Mouse (Mus musculus) gastrocnemius, postnatal 36 days (tissue): ENCODE measurements at regions not wholly inside any gene's neighbourhood (a gene's known extent, or its start where the extent isn't known, plus 50 kb on each side); places are given as distances from the start of the nearest gene placed in this dataset.

Experiments used
- DNase-seq, 2 experiments: peaks; one replicate each; pipeline ENCODE4 v3.0.0; 2022
- intact Hi-C: fragments of 180-260 bp; cut with DNase I; formaldehyde crosslinking; loops from one replicate; pipeline ENCODE4 v1.15.1; 2025

- intact Hi-C loops = loop anchor here (2.0 kb wide), 1 partner anchor 331 kb away; no protein-coding TSS in a partner anchor
- no peak for DNase-seq
Observed at GRCm38 (mm10) chr7:89088141-89088540, 315.9 kb downstream of the Tmem135 start.

DNA sequence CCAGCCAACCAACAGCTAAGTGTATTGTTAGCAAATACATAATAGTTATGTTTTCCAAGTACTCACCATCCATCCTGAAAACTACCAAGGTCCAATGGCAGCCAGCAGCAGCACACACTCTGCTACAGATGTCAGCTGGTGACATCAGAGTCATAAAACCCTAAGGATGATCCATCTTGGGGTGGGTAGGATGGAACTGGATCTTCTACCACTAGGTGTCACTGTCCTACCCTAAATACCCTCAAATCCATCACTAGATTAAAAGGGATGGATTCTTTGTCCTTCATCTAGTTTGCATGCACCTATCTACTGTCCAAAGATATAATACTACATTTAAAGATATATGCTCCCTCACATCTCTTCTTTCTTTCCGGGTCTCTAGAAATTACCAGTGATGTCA lies 317.7 kb downstream of the Tmem135 start:
- DNase-seq = no peak
- intact Hi-C loops = no loop called here

- intact Hi-C loops = no loop called here
- DNase-seq = no peak
Observed at GRCm38 (mm10) chr7:89073939-89074690, 329.9 kb downstream of the Tmem135 start.

- DNase-seq = no peak
- intact Hi-C loops = no loop called here
Observed at GRCm38 (mm10) chr7:89070030-89070429, 334.0 kb downstream of the Tmem135 start.

- intact Hi-C loops = no loop called here
- DNase-seq = no peak
Observed at GRCm38 (mm10) chr7:89064462-89064861, 339.6 kb downstream of the Tmem135 start.

- intact Hi-C loops = no loop called here
- DNase-seq = no peak
Observed at GRCm38 (mm10) chr7:89063630-89064029, 340.4 kb downstream of the Tmem135 start.

GRCm38 (mm10) chr7:89054494-89054893 lies 349.5 kb downstream of the Tmem135 start:
- intact Hi-C loops = no loop called here
- DNase-seq = no peak

DNA sequence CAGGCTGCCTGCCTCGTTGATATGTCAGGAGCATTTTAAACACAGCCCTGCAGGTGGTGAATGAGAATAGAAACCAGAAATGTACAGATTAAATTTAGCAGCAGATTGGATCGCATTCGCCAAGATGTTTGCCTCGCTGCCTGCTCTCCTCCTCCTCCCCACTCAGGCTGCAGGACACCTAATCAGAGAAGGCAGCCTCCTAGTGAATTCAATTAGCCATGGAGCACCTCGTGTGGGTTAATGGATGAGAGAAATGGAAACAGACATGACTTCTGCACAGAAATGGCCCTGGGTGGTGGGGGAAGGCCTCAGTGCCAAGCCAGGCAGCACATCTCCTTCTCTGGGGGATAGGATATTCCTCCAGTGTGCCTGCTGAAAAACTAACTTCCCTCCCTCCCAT lies 352.8 kb downstream of the Tmem135 start:
- intact Hi-C loops = no loop called here

DNA sequence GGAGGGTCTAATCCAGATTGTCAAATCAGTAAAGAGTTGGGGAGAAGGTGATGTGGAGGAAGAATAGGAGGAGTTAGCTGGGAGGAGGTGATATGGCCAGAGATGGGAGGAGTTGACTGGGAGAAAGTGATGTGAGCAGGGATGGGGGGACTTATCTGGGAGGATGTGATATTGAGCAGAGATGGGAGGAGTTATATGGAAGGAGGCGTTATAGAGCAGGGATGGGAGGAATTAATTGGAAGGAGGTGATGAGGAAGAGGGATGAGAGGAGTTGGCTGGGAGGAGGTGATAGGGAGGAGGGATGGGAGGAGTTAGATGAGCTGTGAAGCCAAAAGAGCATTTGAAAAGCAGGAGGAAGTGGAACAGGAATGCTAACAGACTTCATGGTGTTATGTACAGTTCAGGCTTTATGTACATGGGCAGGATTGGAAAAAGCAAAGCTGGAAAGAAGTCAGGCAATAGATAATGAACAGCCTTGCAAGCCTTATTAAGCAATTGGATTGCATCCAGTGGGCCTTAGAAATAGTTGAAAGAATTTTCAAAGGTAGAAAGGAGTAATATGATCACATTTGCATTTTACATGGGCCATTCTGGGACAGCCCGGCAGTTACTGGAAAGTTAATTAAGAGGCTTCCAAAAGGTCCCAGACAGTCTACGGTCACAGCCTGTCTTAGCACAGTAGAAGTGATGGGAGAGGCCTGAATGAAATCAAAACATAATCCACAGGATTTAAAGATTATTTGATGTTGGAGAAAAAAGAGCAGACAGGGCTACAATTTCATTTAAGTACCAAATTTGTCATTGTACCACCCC lies 357.4 kb downstream of the Tmem135 start:
- DNase-seq = no peak
- intact Hi-C loops = no loop called here

More for the DNA sequence above, 352.8 kb downstream of the Tmem135 start:
- no peak for DNase-seq

- intact Hi-C loops = no loop called here
- no peak for DNase-seq
Observed at GRCm38 (mm10) chr7:89042977-89043376, 361.0 kb downstream of the Tmem135 start.

GRCm38 (mm10) chr7:89041287-89041686 lies 362.7 kb downstream of the Tmem135 start:
- intact Hi-C loops = no loop called here

DNA sequence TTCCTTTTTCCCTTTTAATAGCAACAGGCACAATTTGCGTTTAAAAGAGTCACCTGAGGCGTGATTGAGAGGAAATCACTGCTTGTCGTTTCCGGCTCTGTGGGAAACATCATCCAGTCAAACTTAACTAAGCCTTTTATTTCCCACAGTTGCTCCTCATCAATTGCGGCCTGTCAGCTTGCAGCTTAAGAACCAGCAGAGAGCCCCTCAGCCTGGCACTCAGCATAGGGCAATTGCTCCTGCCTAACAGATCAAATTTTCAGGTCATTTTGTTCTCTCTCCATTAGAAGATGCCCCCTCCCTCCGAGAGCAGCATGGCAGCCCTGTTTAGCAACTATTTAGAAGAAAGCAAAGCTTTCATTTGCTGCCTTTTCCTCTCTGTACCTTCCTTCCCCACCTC lies 363.9 kb downstream of the Tmem135 start:
- intact Hi-C loops = no loop called here
- DNase-seq = no peak

More at GRCm38 (mm10) chr7:89041287-89041686, 362.7 kb downstream of the Tmem135 start:
- DNase-seq = no peak

DNA sequence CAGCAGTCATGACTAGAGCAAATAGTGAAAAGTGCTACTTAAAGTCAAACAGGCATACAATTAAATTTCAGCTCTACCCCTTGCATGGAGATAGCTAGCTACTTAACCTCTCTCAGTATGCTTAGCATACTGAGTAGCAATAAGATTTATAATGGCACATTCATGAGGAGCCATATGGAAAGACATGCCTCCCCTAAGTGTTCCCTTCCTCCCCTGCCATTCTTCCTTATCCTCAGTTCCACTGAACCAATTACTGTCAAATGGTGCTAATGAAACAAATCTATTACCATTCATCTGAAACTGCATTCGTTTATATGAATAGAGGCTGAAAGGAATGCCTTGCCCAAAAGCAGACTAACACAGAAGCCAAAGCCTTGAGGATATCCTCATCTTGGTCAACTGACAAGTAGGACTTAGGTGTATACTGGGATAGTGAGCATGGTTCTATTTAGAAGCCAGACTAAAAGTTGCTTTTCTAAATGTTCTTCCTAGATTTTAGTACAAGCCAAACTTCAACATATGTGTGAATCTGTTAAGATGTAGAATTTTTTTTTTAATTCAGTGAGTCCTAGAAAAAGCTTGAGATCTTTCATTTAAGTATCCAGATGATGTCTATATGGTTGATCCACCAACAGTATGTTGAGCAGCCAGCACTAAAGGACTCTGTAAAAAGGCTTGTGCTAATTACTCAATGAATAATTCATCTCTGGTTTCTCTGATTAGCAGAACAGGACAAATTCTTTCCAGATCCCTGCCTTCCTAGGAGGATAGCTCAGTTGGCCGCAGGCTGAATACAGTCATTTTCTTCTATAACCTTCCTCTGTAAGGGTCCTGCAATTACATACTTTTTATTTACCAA lies 368.7 kb downstream of the Tmem135 start:
- DNase-seq = no peak
- intact Hi-C loops = no loop called here

- DNase-seq = no peak
Observed at GRCm38 (mm10) chr7:89023230-89024030, 380.6 kb downstream of the Tmem135 start.

GRCm38 (mm10) chr7:88998815-88999392 lies 405.1 kb downstream of the Tmem135 start:
- intact Hi-C loops = no loop called here
- no peak for DNase-seq

More at GRCm38 (mm10) chr7:89023230-89024030, 380.6 kb downstream of the Tmem135 start:
- intact Hi-C loops = no loop called here

DNA sequence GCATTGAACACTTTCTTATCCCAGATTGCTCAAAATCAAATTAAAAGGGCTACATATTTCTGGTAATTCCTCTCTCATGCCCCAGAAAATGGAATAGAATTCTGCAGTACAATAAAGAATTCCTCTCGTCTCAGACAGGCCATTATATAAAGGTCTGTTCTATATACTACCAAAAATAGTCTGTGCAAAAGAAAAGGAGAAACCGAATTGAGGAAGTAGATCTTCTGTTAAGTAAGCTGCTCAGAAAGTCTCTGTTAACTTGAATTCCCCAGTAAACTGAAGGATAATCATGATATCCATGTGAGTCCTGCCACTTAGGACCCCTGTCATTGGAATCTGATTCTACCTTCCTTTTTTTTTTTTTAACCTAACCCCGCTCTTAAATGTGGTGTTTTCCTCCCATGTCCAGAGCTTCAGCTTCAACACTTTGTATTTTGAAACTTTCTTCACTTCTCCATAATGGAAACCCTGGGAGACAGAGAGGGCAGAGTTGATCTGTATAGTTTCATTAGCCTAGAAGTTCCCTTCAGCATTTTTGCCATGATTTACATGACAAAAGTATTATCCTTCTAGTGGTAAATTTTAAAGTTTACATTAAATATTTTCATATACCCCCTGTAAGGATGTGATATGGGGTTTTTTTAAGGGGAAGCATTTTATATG lies 406.1 kb downstream of the Tmem135 start:
- intact Hi-C loops = no loop called here
- no peak for DNase-seq

DNA sequence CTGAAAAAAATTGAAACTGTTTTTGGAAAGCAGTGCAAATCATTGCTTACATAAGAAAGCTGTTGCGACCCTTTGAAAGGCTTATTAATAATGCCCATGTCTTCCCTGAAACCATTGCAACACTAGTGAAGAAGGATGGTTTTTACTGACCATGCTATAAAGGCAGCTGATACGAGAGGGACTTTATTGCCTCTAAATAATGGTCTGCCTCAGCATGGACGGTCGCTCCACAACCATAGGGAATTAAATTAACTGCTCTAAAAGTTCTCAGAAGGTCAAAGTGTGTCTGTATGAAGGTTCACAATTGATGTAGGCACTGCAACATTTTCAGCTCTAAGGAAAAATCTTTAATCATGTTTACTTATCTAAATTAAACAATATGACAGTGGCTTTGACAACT lies 429.6 kb downstream of the Tmem135 start:
- no peak for DNase-seq
- intact Hi-C loops = no loop called here

DNA sequence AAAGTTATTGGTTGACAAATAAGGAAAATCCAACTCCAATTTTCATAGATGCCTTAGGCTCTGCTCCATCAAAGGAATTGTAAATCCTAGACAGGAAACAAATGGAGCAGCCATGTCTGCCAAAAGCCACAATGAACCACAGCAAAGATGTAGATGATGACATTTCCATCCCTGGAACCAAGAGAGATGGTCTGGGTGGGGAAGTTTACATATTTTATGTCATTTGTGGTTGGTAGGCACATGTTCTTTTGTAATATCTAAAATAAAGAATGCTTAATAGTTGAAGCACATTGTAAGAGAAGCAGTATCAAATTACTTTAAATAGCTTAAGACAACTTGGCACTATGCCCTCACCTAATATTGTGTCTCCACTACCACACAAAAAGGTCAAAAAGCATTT lies 443.2 kb downstream of the Tmem135 start:
- DNase-seq = no peak

DNA sequence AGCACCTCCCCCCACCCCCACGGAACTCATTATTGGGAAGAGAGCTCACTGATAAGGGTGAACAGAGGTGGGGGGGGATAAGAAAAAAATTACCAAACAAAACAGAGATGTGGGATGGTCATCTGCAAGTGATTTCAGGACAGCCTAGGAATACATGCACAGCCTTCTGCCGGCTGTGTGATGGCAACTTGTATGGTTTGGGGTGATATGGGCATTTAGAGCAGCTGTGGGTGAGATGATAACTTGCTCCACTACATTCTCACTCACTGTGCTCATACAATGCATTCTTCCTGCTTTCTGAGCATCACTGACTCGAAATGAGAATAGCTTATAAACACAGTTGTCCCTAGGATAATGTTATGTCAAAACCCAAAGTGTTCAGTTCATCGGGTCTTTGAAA lies 443.8 kb downstream of the Tmem135 start:
- intact Hi-C loops = no loop called here

More for the DNA sequence above, 443.2 kb downstream of the Tmem135 start:
- intact Hi-C loops = no loop called here

More for the DNA sequence above, 443.8 kb downstream of the Tmem135 start:
- DNase-seq = no peak
